Mouse (Mus musculus) olfactory bulb, adult 2 months (tissue): ENCODE data around the gene Inhba.

Experiments
- CTCF ChIP-seq: fragments of 200-500 bp; IDR thresholded peaks from 2 replicates; pipeline ENCODE4 v1.5.1; 2012; ENCODE audit warnings: low read depth, mild to moderate bottlenecking, low read length, moderate library complexity; ENCODE audit not compliant: insufficient read depth
- POLR2A ChIP-seq: fragments of 200-500 bp; IDR thresholded peaks from 2 replicates; pipeline ENCODE4 v1.6.1; 2012; ENCODE audit warnings: mild to moderate bottlenecking, low read depth, low read length, moderate library complexity; ENCODE audit not compliant: insufficient read depth

DNA sequence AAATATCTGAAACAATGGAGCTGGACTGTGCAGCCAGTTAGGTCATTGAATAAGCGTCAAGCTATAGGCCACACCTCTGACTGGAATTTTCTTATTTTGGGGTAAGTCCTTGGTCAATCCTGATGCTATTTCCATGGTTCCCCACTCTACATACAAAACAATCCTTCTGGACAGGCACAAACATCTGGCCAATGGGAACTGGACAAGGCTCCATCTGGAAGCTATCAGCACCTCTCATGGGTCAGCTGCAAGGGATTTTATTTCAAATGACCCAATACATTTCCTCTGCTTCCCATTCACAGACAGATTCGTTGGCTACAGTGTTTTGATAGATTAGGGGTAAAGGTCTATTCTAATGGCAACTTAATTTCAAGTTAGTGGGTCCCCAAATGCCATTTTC is 68.6 kb downstream of the Inhba start:
- TF ChIP-seq CTCF, result no peak
- no peak for TF ChIP-seq POLR2A
